Mouse (Mus musculus) testis, postnatal 14 days (tissue): ENCODE measurements around the gene Capn7.

ENCODE experiments used
- DNase-seq: peaks from one replicate; pipeline ENCODE4 v3.0.0; 2021; ENCODE audit warnings: low spot score

The Capn7 gene

GRCm38 (mm10) chr14:31336369-31337155 is at the start of gene Capn7:
Gene Capn7 (plus strand): TSS chr14:31336638.
- peak; percentile 98 for DNase-seq

DNA sequence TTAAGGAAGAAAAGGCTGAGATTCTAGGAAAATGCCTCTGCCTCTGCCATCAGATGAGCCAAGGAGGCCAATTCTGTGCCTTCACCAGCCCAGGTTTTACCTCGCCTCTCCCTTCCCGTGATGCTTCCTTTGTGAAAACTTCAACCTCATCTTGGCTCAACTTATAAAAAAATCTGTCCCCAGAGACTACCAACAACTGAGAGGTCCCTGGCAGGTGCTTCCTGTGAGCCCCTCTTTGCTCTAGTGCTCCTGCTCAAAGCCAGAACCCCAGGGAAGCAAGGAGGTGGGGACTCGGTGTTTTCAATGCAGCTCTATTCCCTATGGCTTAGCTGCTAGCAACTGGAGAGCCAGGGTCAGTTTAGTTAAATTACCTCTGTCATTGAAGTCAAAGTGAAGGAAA is 23.2 kb upstream of the Capn7 start:
- no peak for DNase-seq

- no peak for DNase-seq
These were observed 19.8 kb upstream of the Capn7 start for GRCm38 (mm10) chr14:31316613-31317012.

GRCm38 (mm10) chr14:31317754-31318153 is 18.7 kb upstream of the Capn7 start:
- no peak for DNase-seq

DNA sequence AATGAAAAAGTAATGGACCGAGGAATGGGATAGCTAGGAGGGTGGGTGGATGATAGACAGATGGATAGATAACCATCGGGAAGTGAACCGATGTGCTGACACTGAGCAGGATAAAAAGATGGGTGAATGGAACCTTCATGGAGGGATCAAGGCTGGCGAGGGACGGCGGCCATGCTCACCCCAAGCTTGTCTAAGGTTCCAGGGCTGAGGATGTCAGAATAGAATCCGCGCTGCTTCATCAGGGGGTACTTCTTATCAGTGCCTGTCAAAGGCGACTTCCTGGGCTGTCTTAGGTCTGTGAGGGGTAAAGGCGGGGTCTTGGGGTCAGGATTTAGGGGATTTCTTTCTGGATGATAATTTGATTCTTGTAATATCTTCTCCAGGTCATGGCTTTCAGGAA is 16.9 kb upstream of the Capn7 start:
- no peak for DNase-seq

GRCm38 (mm10) chr14:31321181-31321580 is 15.3 kb upstream of the Capn7 start:
- no peak for DNase-seq

DNA sequence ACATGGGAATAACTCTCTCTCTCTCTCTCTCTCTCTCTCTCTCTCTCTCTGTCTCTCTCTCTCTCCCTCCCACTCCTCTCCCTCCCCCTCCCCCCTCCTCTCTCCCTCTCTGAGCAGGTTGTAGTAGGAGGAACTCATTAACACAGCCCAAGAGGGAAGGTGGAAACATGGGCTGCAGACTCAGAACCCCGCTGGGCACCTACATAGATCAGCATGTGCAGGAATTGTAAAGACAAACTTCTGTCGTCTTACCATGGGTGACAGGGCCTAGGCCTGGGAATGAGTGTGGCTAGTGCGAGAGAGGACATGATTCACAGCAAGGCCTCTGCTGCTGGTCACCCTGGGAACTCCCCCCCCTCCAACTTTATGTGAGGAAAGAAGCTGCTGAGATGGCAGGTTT is 14.2 kb upstream of the Capn7 start:
- no peak for DNase-seq

GRCm38 (mm10) chr14:31323189-31323588 is 13.2 kb upstream of the Capn7 start:
- DNase-seq = no peak

GRCm38 (mm10) chr14:31323849-31324792 is 12.3 kb upstream of the Capn7 start, which contains the start of gene Dnah1:
Gene Dnah1 (minus strand): TSS chr14:31323896.
- peak; percentile 47 for DNase-seq

DNA sequence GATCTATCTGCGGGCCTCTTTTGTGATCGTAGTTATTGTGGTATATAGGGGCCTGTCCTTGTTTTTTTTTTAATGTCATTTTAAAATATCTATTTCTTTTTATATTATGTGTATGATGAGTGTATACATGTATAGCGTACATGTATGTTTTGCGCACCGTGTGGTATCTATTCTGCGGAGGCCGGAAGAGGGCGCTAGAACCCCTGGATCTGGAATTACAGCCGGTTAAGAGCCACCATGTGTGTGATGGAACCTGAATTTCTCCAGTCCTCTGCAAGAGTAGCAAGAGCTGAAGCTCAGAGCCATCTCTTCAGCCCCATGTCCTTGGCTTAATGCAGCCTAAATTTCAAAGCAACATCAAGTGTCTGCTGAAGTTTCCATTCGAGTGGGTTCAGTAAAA is 11.6 kb upstream of the Capn7 start:
- DNase-seq = no peak

- DNase-seq = no peak
These were observed 10.9 kb upstream of the Capn7 start for GRCm38 (mm10) chr14:31325551-31325950.

DNA sequence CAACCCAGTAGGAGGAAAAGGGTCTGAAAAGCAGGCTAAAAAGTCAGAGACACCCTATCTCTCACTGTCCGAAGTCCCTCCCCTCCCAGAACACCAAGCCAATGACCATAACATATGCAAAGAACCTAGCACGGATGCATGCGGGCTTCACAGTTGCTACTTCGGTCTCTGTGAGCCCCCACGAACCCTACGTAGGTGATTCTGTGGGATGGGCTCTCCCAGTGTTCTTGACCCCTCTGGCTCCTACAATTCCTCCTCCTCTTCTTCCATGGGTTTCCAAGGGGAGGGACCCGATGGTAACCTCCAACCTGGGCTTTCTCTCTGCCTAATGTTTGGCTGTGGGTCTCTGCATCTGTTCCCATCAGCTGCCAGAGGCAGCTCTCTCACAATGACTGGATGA is 9.7 kb upstream of the Capn7 start:
- DNase-seq = no peak

DNA sequence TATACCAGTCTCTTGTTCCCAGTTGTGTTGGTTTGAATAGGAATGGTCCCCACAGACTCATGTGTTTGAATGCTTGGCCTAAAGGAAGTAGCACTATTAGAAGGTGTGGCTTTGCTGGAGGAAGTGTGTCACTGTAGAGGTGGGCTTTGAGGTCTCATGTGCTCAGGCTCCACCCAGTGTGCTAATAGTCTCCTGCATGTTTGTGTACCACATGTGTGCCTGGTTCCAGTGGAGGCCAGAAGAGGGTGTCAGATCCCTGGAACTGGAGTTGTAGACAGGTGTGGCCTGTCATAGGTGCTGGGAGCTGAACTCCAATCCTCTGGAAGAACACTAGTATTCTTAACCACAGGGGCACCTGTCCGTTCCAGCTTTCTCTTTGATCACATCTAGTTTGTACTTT is 9.2 kb upstream of the Capn7 start:
- DNase-seq = no peak

- no peak for DNase-seq
These were observed 8.8 kb upstream of the Capn7 start for GRCm38 (mm10) chr14:31327681-31328080.

DNA sequence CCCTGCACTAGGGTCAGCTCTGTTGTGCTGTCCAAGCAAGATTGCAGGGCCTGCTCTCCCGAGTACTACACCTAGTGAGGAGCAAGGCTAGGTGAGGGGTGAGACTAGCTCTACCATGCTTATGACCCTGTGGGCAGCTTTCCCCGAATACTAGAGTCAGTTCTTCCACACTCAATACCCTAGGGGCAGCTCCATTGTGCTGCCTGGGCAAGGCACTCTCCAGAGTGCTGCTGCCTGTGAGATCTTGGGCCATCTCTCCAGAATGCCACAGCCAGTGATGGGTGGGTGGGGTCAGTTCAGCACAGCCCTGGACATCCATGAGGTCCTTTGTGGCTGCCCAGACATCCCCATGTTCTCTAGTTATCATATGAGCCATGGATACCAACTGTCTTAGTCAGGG is 6.7 kb upstream of the Capn7 start:
- no peak for DNase-seq

DNA sequence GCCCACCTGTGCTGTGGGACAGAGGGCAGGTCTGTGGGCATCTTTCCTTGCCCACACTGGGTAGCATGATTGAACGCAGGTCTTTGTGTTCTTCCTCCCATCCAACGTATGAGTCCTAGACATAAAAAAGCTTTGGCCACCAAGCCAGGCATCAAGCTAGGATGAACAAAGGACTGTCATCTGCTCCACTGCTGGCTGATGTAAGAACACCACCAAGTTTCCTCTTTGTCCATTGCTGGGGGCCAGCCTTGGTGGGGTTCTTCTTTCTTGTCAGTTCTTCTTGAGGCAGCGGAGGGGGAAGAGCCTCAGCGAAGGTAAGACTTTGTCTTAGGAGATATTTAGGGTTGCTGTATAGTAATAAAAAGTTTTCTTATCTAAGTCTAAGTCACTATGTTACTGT is 5.5 kb upstream of the Capn7 start:
- DNase-seq = no peak

GRCm38 (mm10) chr14:31335765-31336164 is 673 bp upstream of the Capn7 start:
- no peak for DNase-seq

DNA sequence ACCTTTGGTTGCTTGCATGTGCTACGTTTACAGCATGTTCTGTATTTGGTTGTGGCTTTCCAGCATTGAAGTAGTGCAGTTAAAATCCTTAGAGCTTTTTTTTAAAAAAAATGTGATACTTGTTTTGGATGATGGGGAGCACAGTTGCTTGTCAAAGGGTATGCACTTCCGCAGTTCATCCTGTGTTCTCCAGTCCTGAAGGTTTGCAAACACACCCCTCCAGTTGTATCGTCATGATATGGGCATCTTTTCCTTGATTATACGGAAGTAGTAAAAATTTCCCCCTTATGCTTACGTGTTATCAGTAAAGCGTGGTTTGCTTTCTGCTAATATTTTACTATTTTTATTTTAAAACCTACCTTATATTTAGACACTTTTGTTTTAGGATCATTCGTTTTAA is 968 bp downstream of the Capn7 start:
- DNase-seq = no peak

DNA sequence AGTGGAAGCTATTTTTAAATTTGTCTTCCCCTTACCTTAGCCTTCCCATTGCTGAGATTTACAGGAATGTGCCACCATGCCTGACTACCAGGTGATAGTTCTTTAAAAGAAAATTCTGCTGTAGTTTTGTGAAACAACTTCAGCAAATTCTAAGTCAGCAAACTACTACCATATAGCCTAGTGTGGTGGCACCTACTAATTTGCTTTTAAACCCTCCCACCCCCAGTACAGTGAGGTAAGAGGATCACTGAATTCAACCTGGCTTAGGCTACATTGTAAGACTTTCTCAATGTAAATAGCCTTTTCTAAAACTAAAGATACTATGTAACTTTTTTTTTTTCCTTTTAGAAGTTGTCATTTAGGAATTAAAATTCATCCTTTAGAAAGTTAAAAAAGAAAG is 1.5 kb downstream of the Capn7 start:
- DNase-seq = no peak

DNA sequence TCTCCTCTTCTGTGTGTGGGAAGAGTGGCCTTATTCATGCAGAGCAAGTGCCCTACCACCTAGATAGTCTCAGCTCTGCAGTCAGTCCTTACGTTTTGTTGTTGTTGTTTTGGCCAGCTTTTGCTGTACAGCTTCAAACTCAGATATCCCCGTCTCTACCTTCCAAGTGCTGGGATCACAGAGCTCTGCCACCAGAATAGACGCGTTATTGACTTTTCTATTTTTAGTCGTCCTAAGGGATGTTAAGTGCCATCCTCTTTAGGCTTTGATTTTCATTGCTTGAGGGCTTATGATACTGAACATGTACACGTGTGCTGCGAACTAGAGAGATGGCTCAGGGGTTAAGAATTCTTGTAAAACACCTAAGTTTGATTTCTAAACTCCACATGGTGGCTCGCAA is 6.8 kb downstream of the Capn7 start:
- DNase-seq = no peak

DNA sequence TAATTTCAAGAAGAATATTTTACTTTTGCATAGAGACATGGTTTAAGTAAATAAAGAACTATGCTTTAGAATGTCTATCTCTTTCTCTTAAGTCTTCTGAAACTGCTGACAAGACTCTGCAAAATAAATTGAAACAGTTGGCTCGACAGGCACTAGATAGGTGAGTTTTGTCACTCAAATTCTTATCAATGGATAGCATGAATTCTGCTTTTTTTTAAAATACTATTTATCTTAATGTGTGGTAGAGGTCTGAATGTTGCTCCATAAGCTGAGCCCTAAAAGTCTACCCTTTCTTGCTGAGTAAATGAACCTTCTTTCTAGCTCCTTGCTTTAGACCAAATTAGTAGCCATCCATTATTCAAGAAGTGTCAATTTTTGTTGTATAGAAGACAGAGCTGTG is 8.9 kb downstream of the Capn7 start:
- no peak for DNase-seq

DNA sequence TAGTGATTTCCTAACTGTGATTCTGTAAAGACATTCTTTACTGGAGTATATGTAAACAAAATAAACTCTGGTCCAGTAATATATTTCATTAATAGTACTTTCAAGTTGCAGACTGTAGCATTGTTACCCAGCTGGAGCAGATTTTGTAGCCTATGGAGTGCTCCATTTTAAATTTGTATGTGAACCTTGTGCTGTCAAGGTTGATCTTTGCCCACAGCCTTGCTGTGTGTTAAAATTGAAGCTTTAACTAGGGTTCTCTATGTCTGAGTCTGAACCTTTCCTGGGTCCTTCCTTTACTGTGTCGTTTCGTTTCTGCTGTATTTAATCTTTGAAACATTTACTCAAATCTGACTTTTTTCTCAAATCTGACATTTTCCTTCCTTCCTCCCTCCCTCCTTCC is 25.8 kb downstream of the Capn7 start:
- DNase-seq = no peak

GRCm38 (mm10) chr14:31364589-31364988 is 28.2 kb downstream of the Capn7 start:
- DNase-seq = no peak
